Mouse (Mus musculus) ES-E14 (cell line): ENCODE measurements at regions not wholly inside any gene's neighbourhood (a gene's known extent, or its start where the extent isn't known, plus 50 kb on each side); places are given as distances from the start of the nearest gene placed in this dataset.

Source experiments
- DNase-seq: peaks from one replicate; pipeline ENCODE4 v3.0.0-alpha.2; 2013; ENCODE audit warnings: low read depth, low spot score
- H3K27ac ChIP-seq: 2 replicates; pipeline ENCODE4 v1.5.1; 2012; ENCODE audit warnings: low read depth, mild to moderate bottlenecking, low read length, moderate library complexity, mixed read lengths; ENCODE audit not compliant: poor library complexity, insufficient read depth, severe bottlenecking
- H3K36me3 ChIP-seq: 2 replicates; pipeline ENCODE4 v1.6.1; 2012; ENCODE audit warnings: mild to moderate bottlenecking, low read length, moderate library complexity, mixed read lengths; ENCODE audit not compliant: control insufficient read depth, poor library complexity, insufficient read depth, severe bottlenecking
- H3K4me1 ChIP-seq, 2 experiments: fragments of 150-350 bp in 1 of 2; sonication (generic) in 1 of 2; 2 replicates each; pipeline ENCODE4 v1.6.1; 2012; ENCODE audit warnings: low read length in 2 of 2, mild to moderate bottlenecking in 1 of 2, mixed read lengths in 1 of 2; ENCODE audit not compliant: control insufficient read depth in 2 of 2, insufficient read depth in 2 of 2, poor library complexity in 1 of 2
- H3K4me3 ChIP-seq, 2 experiments: fragments of 150-350 bp in 1 of 2; sonication (generic) in 1 of 2; 2 replicates each; pipeline ENCODE4 v1.5.1; 2012; ENCODE audit warnings: low read length in 2 of 2, low read depth in 1 of 2, mild to moderate bottlenecking in 1 of 2, mixed read lengths in 1 of 2; ENCODE audit not compliant: insufficient read depth in 1 of 2, poor library complexity in 1 of 2, severe bottlenecking in 1 of 2
- H3K9ac ChIP-seq: 2 replicates; pipeline ENCODE4 v1.6.1; 2012; ENCODE audit warnings: low read depth, mild to moderate bottlenecking, low read length, mixed read lengths; ENCODE audit not compliant: poor library complexity, insufficient read depth, severe bottlenecking
- H3K9me3 ChIP-seq: fragments of 150-350 bp; sonication (generic); 2 replicates; pipeline ENCODE4 v1.6.1; 2012; ENCODE audit warnings: low read depth, mild to moderate bottlenecking, low read length; ENCODE audit not compliant: control insufficient read depth, insufficient read depth
- CHD2 ChIP-seq: IDR thresholded peaks from 2 replicates; pipeline ENCODE4 v1.6.1; 2014; ENCODE audit warnings: mild to moderate bottlenecking, low read depth, low read length, inconsistent platforms
- HCFC1 ChIP-seq: IDR thresholded peaks from 2 replicates; pipeline ENCODE4 v1.6.1; 2012; ENCODE audit warnings: low read length, inconsistent platforms, borderline replicate concordance; ENCODE audit not compliant: insufficient read depth
- MAFK ChIP-seq: IDR thresholded peaks from 2 replicates; pipeline ENCODE4 v1.6.1; 2014; ENCODE audit warnings: mild to moderate bottlenecking, low read depth, low read length, inconsistent platforms; ENCODE audit not compliant: insufficient read depth
- ZC3H11A ChIP-seq: IDR thresholded peaks from 2 replicates; pipeline ENCODE4 v1.6.1; 2012; ENCODE audit warnings: low read depth, mild to moderate bottlenecking, inconsistent platforms, low read length, borderline replicate concordance
- ZNF384 ChIP-seq: IDR thresholded peaks from 2 replicates; pipeline ENCODE4 v1.6.1; 2012; ENCODE audit warnings: low read depth, low read length, inconsistent platforms
- in situ Hi-C, 2 experiments: fragments of 600-800 bp; cut with MboI; formaldehyde crosslinking; loops; one replicate each; pipeline ENCODE4 v1.15.1; 2025; ENCODE audit warnings: low sequenced_read_pairs in 2 of 2, inconsistent platforms in 1 of 2; ENCODE audit not compliant: unreplicated experiment in 2 of 2

DNA sequence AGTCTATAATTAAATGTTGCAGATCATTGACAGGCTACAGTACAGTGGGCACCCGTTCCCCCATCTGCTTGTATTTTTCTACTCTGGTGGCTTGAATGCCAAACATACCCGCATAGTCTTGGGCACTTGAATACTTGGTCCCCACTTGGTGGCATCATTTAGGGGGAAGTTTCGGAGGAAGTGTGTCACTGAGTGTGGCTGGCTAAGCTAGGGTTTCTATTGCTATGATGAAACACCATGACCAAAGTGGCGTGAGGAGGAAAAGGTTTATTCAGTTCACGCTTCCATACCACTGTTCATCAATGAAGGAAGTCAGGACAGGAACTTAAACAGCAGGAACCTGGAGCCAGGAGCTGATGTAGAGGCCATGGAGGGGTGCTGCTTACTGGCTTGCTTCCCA, 183.4 kb upstream of the Klf3 start:
- Histone ChIP-seq H3K4me1 (peaks cover 9 to 11% of the 10 kb centered on the region in 2 experiments; a peak in 3 of 4 replicates), H3K9ac (no peak overlapping the region), H3K27ac (no peak overlapping the region), H3K9me3 (no peaks in the 10 kb centered on the region), H3K36me3 (no peaks in the 10 kb centered on the region), H3K4me3 (no peak overlapping the region)
- no peak for DNase-seq
- in situ Hi-C loops, result no loop called here
- TF ChIP-seq CHD2, result no peak
- no peak for TF ChIP-seq MAFK
- TF ChIP-seq HCFC1, result no peak
- TF ChIP-seq ZNF384, result no peak
- TF ChIP-seq ZC3H11A, result no peak

DNA sequence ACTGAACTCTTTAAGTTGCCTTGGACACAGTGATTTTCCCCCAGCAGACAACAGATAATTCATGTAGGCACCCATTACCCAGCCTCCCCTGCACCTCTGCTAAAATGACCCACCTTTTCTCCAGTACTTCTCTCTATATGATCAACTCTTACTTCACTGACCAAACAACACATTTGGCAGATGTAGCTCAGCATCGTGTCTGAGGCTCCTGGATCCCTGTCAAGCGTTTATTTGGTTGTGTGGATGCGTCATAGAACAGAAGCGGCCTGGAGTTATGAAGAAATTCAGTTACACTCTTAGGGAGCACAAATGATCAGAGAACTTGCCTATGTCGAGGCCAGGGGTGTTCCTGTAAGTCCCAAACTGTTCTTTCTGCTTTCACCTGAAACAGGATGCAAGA, 182.5 kb upstream of the Klf3 start:
- Histone ChIP-seq H3K27ac (no peak overlapping the region), H3K4me3 (no peak overlapping the region), H3K36me3 (no peaks in the 10 kb centered on the region), H3K9ac (no peak overlapping the region), H3K4me1 (peaks cover 10 to 15% of the 10 kb centered on the region in 2 experiments; a peak in 3 of 4 replicates), H3K9me3 (no peaks in the 10 kb centered on the region)
- in situ Hi-C loops, result no loop called here
- no peak for DNase-seq
- TF ChIP-seq ZC3H11A (no peak), HCFC1 (no peak), ZNF384 (no peak), CHD2 (no peak), MAFK (no peak)

DNA sequence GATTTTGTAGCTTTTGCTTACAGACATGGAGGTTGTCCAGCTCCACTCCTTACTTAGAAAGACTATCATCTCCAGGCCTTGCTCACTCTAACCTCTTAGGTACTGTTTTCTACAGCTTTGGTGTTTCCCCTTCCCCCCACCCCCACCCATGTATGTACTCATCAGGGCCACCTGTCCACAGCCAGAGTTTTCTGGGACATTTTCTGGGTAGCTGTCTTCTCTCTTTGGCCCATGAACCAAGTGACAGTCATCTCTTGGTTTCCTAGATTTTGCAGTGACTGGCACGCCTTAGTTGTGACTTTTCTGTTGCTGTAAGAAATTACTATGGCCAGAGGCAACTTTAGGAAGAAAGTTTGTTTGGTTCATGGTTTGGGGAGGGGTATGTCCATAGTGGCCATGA, 181.8 kb upstream of the Klf3 start:
- in situ Hi-C loops, result no loop called here
- Histone ChIP-seq H3K27ac (no peak overlapping the region), H3K4me1 (peaks cover 12 to 20% of the 10 kb centered on the region in 2 experiments; a peak in 3 of 4 replicates), H3K4me3 (no peak overlapping the region), H3K9me3 (no peaks in the 10 kb centered on the region), H3K9ac (no peak overlapping the region), H3K36me3 (no peaks in the 10 kb centered on the region)
- no peak for DNase-seq
- TF ChIP-seq ZC3H11A (no peak), CHD2 (no peak), MAFK (no peak), HCFC1 (no peak), ZNF384 (no peak)

DNA sequence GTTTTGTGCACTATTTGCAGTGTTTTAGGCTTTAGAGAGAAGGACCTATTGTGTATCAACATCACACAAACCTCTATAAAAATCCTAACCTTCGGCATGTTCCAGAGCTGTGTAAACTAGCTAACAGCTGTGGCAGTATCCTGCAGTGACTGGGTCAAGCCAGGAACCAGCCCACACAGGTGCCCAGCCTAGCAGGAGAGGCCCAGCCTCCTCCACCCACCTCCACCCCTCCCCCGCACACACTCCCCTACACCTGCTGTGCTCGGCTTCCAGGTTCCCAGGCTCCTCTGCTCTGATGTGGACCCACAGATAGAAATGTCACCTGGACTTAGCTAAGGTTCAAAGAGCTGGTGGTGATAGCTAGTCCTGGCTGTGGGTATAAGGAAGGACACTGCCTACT, 179.5 kb upstream of the Klf3 start:
- H3K4me3 ChIP-seq, result no peak overlapping the region
- no peak for DNase-seq
- H3K4me1 ChIP-seq, result peaks cover 14 to 23% of the 10 kb centered on the region in 2 experiments; a peak in 3 of 4 replicates
- in situ Hi-C loops, result no loop called here
- no peaks in the 10 kb centered on the region for H3K36me3 ChIP-seq
- TF ChIP-seq ZC3H11A, result no peak
- no peak for TF ChIP-seq HCFC1
- TF ChIP-seq ZNF384, result no peak
- TF ChIP-seq CHD2, result no peak
- TF ChIP-seq MAFK, result no peak
- no peaks in the 10 kb centered on the region for H3K9me3 ChIP-seq
- no peak overlapping the region for H3K9ac ChIP-seq
- H3K27ac ChIP-seq, result no peak overlapping the region

DNA sequence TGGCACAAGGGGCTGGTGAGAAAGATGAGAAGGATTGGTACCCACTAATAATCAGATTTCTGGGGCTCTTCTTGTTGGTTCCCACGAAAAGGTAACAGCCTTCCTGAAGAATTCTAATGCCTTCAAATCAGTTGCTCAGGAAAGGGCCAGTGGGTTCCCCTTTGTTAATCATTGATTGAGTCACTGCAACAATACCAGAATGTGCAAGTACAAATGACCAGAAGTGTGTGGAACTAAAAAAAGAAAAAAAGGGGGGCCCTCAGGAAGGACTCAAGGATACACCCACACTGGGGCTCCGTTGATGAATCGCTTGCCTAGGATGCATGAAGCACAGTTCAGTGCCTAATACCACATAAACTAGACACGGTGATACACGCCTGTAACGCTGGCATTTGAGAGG, 179.0 kb upstream of the Klf3 start:
- no peak for TF ChIP-seq ZNF384
- TF ChIP-seq ZC3H11A, result no peak
- TF ChIP-seq MAFK, result no peak
- no peak for TF ChIP-seq HCFC1
- TF ChIP-seq CHD2, result no peak
- Histone ChIP-seq H3K4me3 (no peak overlapping the region), H3K9me3 (no peaks in the 10 kb centered on the region), H3K9ac (no peak overlapping the region), H3K36me3 (no peaks in the 10 kb centered on the region), H3K27ac (no peak overlapping the region), H3K4me1 (peaks cover 14 to 23% of the 10 kb centered on the region in 2 experiments; a peak in 3 of 4 replicates)
- no peak for DNase-seq
- in situ Hi-C loops, result no loop called here
